Mouse (Mus musculus) liver, embryonic 15.5 days (tissue): ENCODE results near the gene Slc39a9. TPM values are rescaled to one million over a fixed set of nuclear protein-coding genes. Genes with fewer than 3 reads are reported as not detected.
A peak's percentile ranks its signal among the peaks of the same experiment; 100 is the strongest.

ENCODE experiments used
- ATAC-seq: fragments of 200-750 bp; cut with Nextera tagmentation; 2 replicates; pipeline ENCODE4 v1.8.0; 2017; ENCODE audit warnings: moderate number of reproducible peaks, mild to moderate bottlenecking, moderate library complexity; ENCODE audit not compliant: insufficient read depth
- H3K27ac ChIP-seq: fragments of 300-500 bp; sonication (generic); replicated peaks from 2 replicates; pipeline ENCODE4 v1.5.1; 2015; ENCODE audit warnings: mild to moderate bottlenecking, inconsistent platforms
- H3K27me3 ChIP-seq: fragments of 300-500 bp; sonication (generic); 2 replicates; pipeline ENCODE4 v1.6.1; 2015; ENCODE audit warnings: mild to moderate bottlenecking, inconsistent platforms
- H3K36me3 ChIP-seq: fragments of 300-500 bp; sonication (generic); replicated peaks from 2 replicates; pipeline ENCODE4 v1.6.1; 2015; ENCODE audit warnings: moderate library complexity, mild to moderate bottlenecking, inconsistent platforms
- H3K4me1 ChIP-seq: fragments of 300-500 bp; sonication (generic); replicated peaks from 2 replicates; pipeline ENCODE4 v1.6.1; 2015; ENCODE audit warnings: inconsistent platforms
- H3K4me2 ChIP-seq: fragments of 300-500 bp; sonication (generic); 2 replicates; pipeline ENCODE4 v1.6.1; 2015; ENCODE audit warnings: moderate library complexity, mild to moderate bottlenecking, inconsistent platforms
- H3K4me3 ChIP-seq: fragments of 300-500 bp; sonication (generic); replicated peaks from 2 replicates; pipeline ENCODE4 v1.5.1; 2015; ENCODE audit warnings: mild to moderate bottlenecking, inconsistent platforms
- H3K9ac ChIP-seq: fragments of 300-500 bp; sonication (generic); 2 replicates; pipeline ENCODE4 v1.6.1; 2015; ENCODE audit warnings: moderate library complexity, mild to moderate bottlenecking, inconsistent platforms
- H3K9me3 ChIP-seq: fragments of 300-500 bp; sonication (generic); replicated peaks from 2 replicates; pipeline ENCODE4 v1.6.1; 2016; ENCODE audit warnings: inconsistent platforms
- WGBS: fragments of 180-500 bp; shearing (Covaris S2); methylation state at CpG from one replicate; pipeline ENCODE4 v1.1.7; 2015; ENCODE audit warnings: mixed read lengths; ENCODE audit not compliant: insufficient replicate concordance; 5-methylcytosine and 5-hydroxymethylcytosine counted together
- polyA plus RNA-seq: library from polyadenylated mRNA; unstranded; fragments of >200 nt; fragmentation: Nextera tagmentation; extraction: Ambion mirVana; gene quantifications from 2 replicates; pipeline ENCODE4 v1.2.1, GENCODE M21; 2015

The Slc39a9 gene
- polyA plus RNA-seq, 1 experiment from 2014 or later: 10.8 TPM

GRCm38 (mm10) chr12:80692269-80692972 lies 48.7 kb downstream of the Slc39a9 start, which contains the start of gene Plekhd1:
Gene Plekhd1, plus strand, starts transcription at chr12:80692591.
- Histone ChIP-seq H3K4me3 (peak within 1 kb of the TSS; percentile 42), H3K36me3 (no peaks in the 10 kb centered on the region), H3K9me3 (no peaks in the 10 kb centered on the region), H3K4me2 (peak within 1 kb of the TSS; percentile 64), H3K4me1 (peaks cover 13% of the 10 kb centered on the region), H3K27ac (no peak within 1 kb of the TSS), H3K27me3 (peaks cover 73% of the 10 kb centered on the region), H3K9ac (no peak within 1 kb of the TSS)
- ATAC-seq: no peak
- 3% methylated on average over 52 of the region's 52 CpGs for WGBS

DNA sequence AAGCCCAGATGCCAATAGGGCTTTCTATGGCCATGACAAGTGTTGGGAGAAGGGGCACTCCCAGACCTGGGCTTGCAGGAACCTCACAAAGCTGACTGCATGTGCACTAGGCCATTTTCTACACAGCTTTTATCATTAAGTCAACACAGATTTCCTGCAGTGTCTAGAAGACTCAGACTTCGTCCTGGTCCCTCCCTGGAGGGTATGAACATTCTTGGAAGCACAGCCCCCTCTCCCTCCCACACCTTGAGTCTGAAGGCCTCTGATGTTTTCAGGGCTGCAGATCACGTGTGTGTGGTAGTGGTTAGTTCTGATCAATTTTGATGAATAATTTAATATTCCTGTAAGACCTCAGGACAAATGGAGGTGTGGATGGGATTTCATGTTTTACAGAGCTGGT lies 50.0 kb downstream of the Slc39a9 start:
- no peak for ATAC-seq
- Histone ChIP-seq H3K27me3 (peaks cover 73% of the 10 kb centered on the region), H3K36me3 (no peaks in the 10 kb centered on the region), H3K4me1 (peaks cover 21% of the 10 kb centered on the region), H3K9me3 (no peaks in the 10 kb centered on the region), H3K4me2 (no peak overlapping the region), H3K27ac (no peak overlapping the region), H3K4me3 (no peak overlapping the region), H3K9ac (no peak overlapping the region)
- WGBS: 34% methylated on average over 2 of the region's 2 CpGs

DNA sequence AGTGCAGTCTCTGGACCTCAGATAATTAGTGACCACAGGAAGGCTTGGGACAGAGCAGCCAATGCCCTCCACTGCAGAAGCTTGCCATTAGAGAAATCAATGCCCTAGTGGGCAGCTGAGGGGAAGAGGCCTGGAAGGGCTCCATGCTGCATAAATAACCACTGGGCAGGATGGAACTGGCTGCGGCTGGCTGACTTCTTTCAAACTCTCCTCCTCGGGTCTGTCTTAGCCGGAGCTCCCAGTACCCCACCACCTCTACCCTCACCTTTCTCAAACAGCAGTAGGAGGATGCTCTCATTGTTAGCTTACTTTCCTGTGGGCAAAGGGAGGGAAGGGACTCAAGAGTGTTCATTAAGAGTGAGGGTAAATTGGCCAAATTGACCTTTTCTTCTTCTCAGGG lies 51.3 kb downstream of the Slc39a9 start:
- ATAC-seq: no peak
- Histone ChIP-seq H3K27me3 (peaks cover 60% of the 10 kb centered on the region), H3K9me3 (no peaks in the 10 kb centered on the region), H3K4me3 (no peak overlapping the region), H3K4me1 (peaks cover 34% of the 10 kb centered on the region), H3K9ac (no peak overlapping the region), H3K4me2 (no peak overlapping the region), H3K36me3 (no peaks in the 10 kb centered on the region), H3K27ac (no peak overlapping the region)
- 59% methylated on average over 3 of the region's 3 CpGs for WGBS

DNA sequence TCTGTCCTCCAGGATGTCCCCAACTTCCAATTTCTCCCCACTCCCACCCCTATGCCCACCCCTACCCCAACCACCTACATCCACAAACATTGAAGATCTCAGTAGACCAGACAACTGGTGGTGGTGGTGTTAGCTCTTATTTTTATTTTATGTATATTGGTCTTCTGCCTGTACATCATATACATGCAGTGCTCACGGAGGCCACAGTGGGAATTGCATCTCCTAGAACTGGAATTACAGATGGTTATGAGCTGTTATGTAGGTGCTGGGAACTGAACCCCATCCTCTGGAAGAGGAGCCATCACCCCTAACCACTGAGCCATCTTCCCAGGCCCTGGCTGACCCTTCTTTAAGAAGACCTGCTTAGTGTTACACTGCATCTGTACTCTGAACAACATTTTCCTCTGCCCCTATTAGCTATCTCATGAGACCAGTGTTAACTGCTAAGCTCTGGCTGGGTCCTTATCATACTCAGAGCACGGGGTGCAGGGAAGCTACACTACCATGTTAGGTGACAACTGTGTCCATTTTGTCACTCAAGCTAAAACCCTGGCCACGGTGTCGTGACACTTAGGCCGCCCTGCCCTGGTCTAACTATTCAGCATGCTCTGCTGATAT lies 55.0 kb downstream of the Slc39a9 start:
- H3K4me2 ChIP-seq: peak overlapping the region; percentile 42
- H3K4me3 ChIP-seq: no peak overlapping the region
- peak overlapping the region; percentile 81 for H3K27ac ChIP-seq
- peak; percentile 98 for ATAC-seq
- H3K27me3 ChIP-seq: peaks cover 24% of the 10 kb centered on the region
- H3K36me3 ChIP-seq: no peaks in the 10 kb centered on the region
- no peaks in the 10 kb centered on the region for H3K9me3 ChIP-seq
- 39% methylated on average over 5 of the region's 5 CpGs for WGBS
- H3K4me1 ChIP-seq: peaks cover 35% of the 10 kb centered on the region
- H3K9ac ChIP-seq: no peak overlapping the region

GRCm38 (mm10) chr12:80699144-80699531 lies 55.5 kb downstream of the Slc39a9 start:
- H3K9me3 ChIP-seq: no peaks in the 10 kb centered on the region
- peaks cover 35% of the 10 kb centered on the region for H3K4me1 ChIP-seq
- H3K27me3 ChIP-seq: peaks cover 19% of the 10 kb centered on the region
- H3K27ac ChIP-seq: peak overlapping the region; percentile 81
- H3K4me2 ChIP-seq: peak overlapping the region; percentile 42
- H3K9ac ChIP-seq: no peak overlapping the region
- WGBS: 37% methylated on average over 2 of the region's 2 CpGs
- no peaks in the 10 kb centered on the region for H3K36me3 ChIP-seq
- ATAC-seq: peak; percentile 86
- H3K4me3 ChIP-seq: no peak overlapping the region

GRCm38 (mm10) chr12:80701332-80701731 lies 57.6 kb downstream of the Slc39a9 start:
- ATAC-seq: no peak
- Histone ChIP-seq H3K9ac (no peak overlapping the region), H3K4me3 (no peak overlapping the region), H3K27ac (no peak overlapping the region), H3K4me1 (peaks cover 35% of the 10 kb centered on the region), H3K36me3 (no peaks in the 10 kb centered on the region), H3K4me2 (no peak overlapping the region), H3K27me3 (peaks cover 13% of the 10 kb centered on the region; the same call in 1 of the 2 replicates), H3K9me3 (no peaks in the 10 kb centered on the region)
- WGBS: 57% methylated on average over 7 of the region's 7 CpGs

DNA sequence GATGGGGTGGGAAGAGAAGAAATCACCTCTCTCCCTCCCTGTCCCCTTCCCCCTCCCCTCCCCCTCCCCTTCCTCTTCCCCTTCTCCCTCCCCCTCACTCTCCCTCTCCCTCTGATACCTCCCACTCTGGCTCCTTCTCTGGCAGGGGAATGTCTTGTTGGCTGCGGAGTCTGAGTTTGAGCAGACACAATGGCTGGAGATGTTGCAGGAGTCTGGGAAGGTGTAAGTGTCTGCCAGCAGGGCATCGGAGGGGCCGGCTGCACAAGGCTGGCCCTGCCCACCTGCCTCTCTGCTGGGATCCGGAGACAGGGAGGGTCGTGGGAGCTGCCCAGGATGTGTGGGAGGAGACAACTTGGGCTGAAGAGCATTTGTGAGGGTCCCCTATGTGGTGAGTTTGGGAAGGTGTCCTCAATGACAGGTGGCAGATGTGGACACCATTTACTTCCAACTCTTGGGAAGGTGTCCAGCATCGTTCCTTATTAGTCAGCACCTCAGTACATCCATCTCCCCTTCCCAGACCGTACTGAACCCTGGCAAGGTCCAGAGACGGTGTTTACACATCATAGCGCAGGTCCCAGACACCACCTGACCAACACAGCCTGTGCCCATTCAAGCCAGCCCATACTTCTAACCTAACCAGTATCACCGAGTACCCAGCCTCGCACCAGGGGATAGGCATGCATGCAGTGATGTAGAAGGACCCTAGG lies 62.7 kb downstream of the Slc39a9 start:
- peaks cover 6% of the 10 kb centered on the region; the same call in 1 of the 2 replicates for H3K4me1 ChIP-seq
- H3K27me3 ChIP-seq: peaks cover 47% of the 10 kb centered on the region
- H3K4me2 ChIP-seq: no peak overlapping the region
- H3K36me3 ChIP-seq: no peaks in the 10 kb centered on the region
- H3K4me3 ChIP-seq: no peak overlapping the region
- no peak overlapping the region for H3K27ac ChIP-seq
- 45% methylated on average over 11 of the region's 11 CpGs for WGBS
- no peak overlapping the region for H3K9ac ChIP-seq
- no peak for ATAC-seq
- H3K9me3 ChIP-seq: no peaks in the 10 kb centered on the region

- H3K4me3 ChIP-seq: no peak overlapping the region
- H3K27ac ChIP-seq: no peak overlapping the region
- no peak for ATAC-seq
- H3K4me1 ChIP-seq: no peaks in the 10 kb centered on the region; the same call in 1 of the 2 replicates
- peaks cover 47% of the 10 kb centered on the region for H3K27me3 ChIP-seq
- no peak overlapping the region for H3K4me2 ChIP-seq
- no peaks in the 10 kb centered on the region for H3K9me3 ChIP-seq
- no peak overlapping the region for H3K9ac ChIP-seq
- H3K36me3 ChIP-seq: no peaks in the 10 kb centered on the region
- WGBS: 35% methylated on average over 6 of the region's 6 CpGs
Observed at GRCm38 (mm10) chr12:80706915-80707604, 63.4 kb downstream of the Slc39a9 start.

- Histone ChIP-seq H3K4me3 (no peak overlapping the region), H3K9ac (no peak overlapping the region), H3K36me3 (no peaks in the 10 kb centered on the region), H3K27me3 (peaks cover 19% of the 10 kb centered on the region), H3K4me1 (peaks cover 4% of the 10 kb centered on the region; the same call in 1 of the 2 replicates), H3K27ac (no peak overlapping the region), H3K9me3 (no peaks in the 10 kb centered on the region), H3K4me2 (no peak overlapping the region)
- no peak for ATAC-seq
- 56% methylated on average over 6 of the region's 6 CpGs for WGBS
Observed at GRCm38 (mm10) chr12:80715915-80716314, 72.2 kb downstream of the Slc39a9 start.

- no peaks in the 10 kb centered on the region for H3K9me3 ChIP-seq
- H3K36me3 ChIP-seq: no peaks in the 10 kb centered on the region
- no peak for ATAC-seq
- no peak overlapping the region for H3K9ac ChIP-seq
- H3K27me3 ChIP-seq: peaks cover 4% of the 10 kb centered on the region
- H3K4me3 ChIP-seq: no peak overlapping the region
- WGBS: 16% methylated on average over 2 of the region's 2 CpGs
- H3K4me1 ChIP-seq: peaks cover 4% of the 10 kb centered on the region; the same call in 1 of the 2 replicates
- no peak overlapping the region for H3K27ac ChIP-seq
- no peak overlapping the region for H3K4me2 ChIP-seq
Observed at GRCm38 (mm10) chr12:80719141-80719540, 75.5 kb downstream of the Slc39a9 start.

DNA sequence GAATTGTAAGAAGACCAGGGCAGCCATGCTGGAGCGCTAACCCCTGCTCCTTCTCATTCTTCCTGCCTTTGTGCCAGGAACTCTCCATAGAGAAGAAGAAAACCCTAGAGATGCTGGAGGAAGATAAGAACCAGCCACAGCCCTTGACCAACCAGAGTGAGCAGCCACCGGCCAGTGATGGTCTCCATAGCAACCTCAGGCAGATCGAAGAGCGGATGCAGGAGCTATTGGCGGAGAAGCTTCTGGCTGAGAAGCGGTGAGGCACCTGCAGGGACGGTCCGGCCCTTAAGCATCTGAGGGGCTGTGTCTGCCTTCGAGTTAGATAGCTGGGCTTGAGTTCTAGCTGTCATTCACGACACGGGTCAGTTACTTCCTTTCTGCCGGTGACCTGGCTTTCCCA lies 76.8 kb downstream of the Slc39a9 start:
- no peak overlapping the region for H3K9ac ChIP-seq
- H3K4me2 ChIP-seq: no peak overlapping the region
- H3K27me3 ChIP-seq: peaks cover 4% of the 10 kb centered on the region
- no peak overlapping the region for H3K27ac ChIP-seq
- no peak for ATAC-seq
- H3K9me3 ChIP-seq: no peaks in the 10 kb centered on the region
- 61% methylated on average over 12 of the region's 12 CpGs for WGBS
- H3K36me3 ChIP-seq: no peaks in the 10 kb centered on the region
- H3K4me1 ChIP-seq: peaks cover 4% of the 10 kb centered on the region; the same call in 1 of the 2 replicates
- no peak overlapping the region for H3K4me3 ChIP-seq
